25 mouse cellular contexts compared by ENCODE assay signal in the genomic region with DNA sequence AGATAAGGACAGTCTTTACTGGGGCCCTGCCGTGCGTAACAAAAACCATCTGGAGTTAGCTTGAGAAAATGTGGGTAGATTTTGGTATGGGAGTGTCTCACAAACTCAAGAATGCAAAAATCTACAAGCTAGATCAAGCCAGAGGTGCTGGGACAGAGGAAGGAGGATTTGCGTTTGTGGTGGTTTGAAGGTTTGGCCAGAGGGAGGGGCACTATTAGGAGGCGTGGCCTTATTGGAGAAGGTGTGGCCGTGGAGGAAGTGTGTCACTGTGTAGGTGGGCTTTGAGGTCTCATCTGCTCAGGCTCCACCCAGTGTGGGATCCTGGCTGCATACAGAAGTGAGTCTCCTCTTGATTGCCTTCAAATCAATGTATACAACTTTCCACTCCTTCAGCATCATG.
DNase-seq lines count a peak whose midpoint lies in the region; ATAC-seq and TF ChIP-seq lines count a peak whose summit lies in the region.
"Had no signal": no experiment of that assay in that cellular context is flagged by ENCODE, and none has a peak within 500 bp of the region (broad histone marks: within the 10 kb centered on the region; RNA-seq: fewer than 3 reads in every experiment).

No protein-coding gene starts in this region.

- TF ChIP-seq CTCF in forebrain, postnatal 0 days (IDR thresholded peaks at IDR 0.05; ENCODE audit: low read depth): no peak

- no peaks in the 10 kb centered on the region for H3K27me3 ChIP-seq in forebrain, postnatal 0 days (ENCODE audit: insufficient read depth, low read length)
- H3K27me3 ChIP-seq: embryonic facial prominence, embryonic 13.5 days; embryonic facial prominence, embryonic 15.5 days; forebrain, embryonic 12.5 days; Patski had no signal

- H3K36me3 ChIP-seq in forebrain, postnatal 0 days (ENCODE audit: insufficient read depth): no peaks in the 10 kb centered on the region
- H3K36me3 ChIP-seq: embryonic facial prominence, embryonic 13.5 days; embryonic facial prominence, embryonic 15.5 days; forebrain, embryonic 10.5 days; forebrain, embryonic 12.5 days; G1E had no signal

- no peak overlapping the region for H3K4me3 ChIP-seq in forebrain, postnatal 0 days (ENCODE audit: low read depth, low read length)
- H3K4me3 ChIP-seq: embryonic facial prominence, embryonic 13.5 days; embryonic facial prominence, embryonic 15.5 days; erythroblast, embryonic 14.5 days; forebrain, embryonic 10.5 days; forebrain, embryonic 12.5 days had no signal

- no peak overlapping the region for H3K27ac ChIP-seq in forebrain, postnatal 0 days (ENCODE audit: low read depth, low read length)
- H3K27ac ChIP-seq: embryonic facial prominence, embryonic 13.5 days; embryonic facial prominence, embryonic 15.5 days; forebrain, embryonic 10.5 days; forebrain, embryonic 12.5 days had no signal

- H3K4me1 ChIP-seq in forebrain, postnatal 0 days (ENCODE audit: insufficient read depth): no peaks in the 10 kb centered on the region

- ATAC-seq in common myeloid progenitor, adult 5-6 weeks (replicated peaks; ENCODE audit: low read depth, poor library complexity, severe bottlenecking): 0 out of 2 replicates have a peak, but pooled peaks have one; percentile 29
- no peak for ATAC-seq in forebrain, postnatal 0 days
- ATAC-seq in megakaryocyte, adult 5-6 weeks (ENCODE audit: poor library complexity, severe bottlenecking): no peak
- ATAC-seq: activated CD4-positive, CD25-positive, alpha-beta regulatory T cell, adult 4 months; forebrain, embryonic 14.5 days; forebrain, embryonic 16.5 days; Patski had no signal

- WGBS in forebrain, postnatal 0 days: 88% methylated on average over 5 of the region's 5 CpGs

- DNase-seq in ES-CJ7 (ENCODE audit: low read depth, low spot score) (peak; percentile 69), R1 (ENCODE audit: low read depth, low spot score) (peak; percentile 81)
- DNase-seq in gastrocnemius, postnatal 4 days (ENCODE audit: low spot score in 2 of 2): no peak
- DNase-seq in forebrain, postnatal 0 days: no peak
- DNase-seq: adrenal gland, adult 8-10 months; adrenal gland, postnatal 14 days; adrenal gland, postnatal 36 days; cerebellum, adult 11-12 months; cerebellum, adult 2 months; cerebellum, adult 9-10 months; cerebellum, postnatal 10 days; cerebellum, postnatal 25 days; embryo, embryonic 11 days had no signal

- H3K4me2 ChIP-seq in forebrain, postnatal 0 days (ENCODE audit: low read depth): no peak overlapping the region
- H3K4me2 ChIP-seq: embryonic facial prominence, embryonic 13.5 days; embryonic facial prominence, embryonic 15.5 days; forebrain, embryonic 12.5 days had no signal

- no peaks in the 10 kb centered on the region for H3K9me3 ChIP-seq in forebrain, postnatal 0 days (ENCODE audit: low read length)
- H3K9me3 ChIP-seq: embryonic facial prominence, embryonic 13.5 days; embryonic facial prominence, embryonic 15.5 days had no signal

- H3K9ac ChIP-seq in forebrain, postnatal 0 days: no peak overlapping the region
- H3K9ac ChIP-seq: embryonic facial prominence, embryonic 13.5 days; embryonic facial prominence, embryonic 15.5 days; forebrain, embryonic 12.5 days had no signal

Comparison
In these comparisons a context has a peak if more than half of its experiments do, and no peak if none do; other contexts are left out.
1. DNase-seq: peak in ES-CJ7 (single experiment) and R1 (single experiment); none in gastrocnemius, postnatal 4 days (0 of 2) and forebrain, postnatal 0 days (single experiment).